Mouse (Mus musculus) olfactory bulb, adult 2 months (tissue): Measurements from ENCODE around the gene Gopc. TPM values are rescaled to one million over a fixed set of nuclear protein-coding genes. Genes with fewer than 3 reads are reported as not detected.
A peak's percentile ranks its signal among the peaks of the same experiment; 100 is the strongest.

Experiments
- H3K27ac ChIP-seq: fragments of 200-500 bp; 2 replicates; pipeline ENCODE4 v1.5.1; 2012; ENCODE audit warnings: low read depth, low read length; ENCODE audit not compliant: insufficient read depth
- H3K4me1 ChIP-seq: fragments of 200-500 bp; 2 replicates; pipeline ENCODE4 v1.6.1; 2012; ENCODE audit warnings: low read length; ENCODE audit not compliant: control insufficient read depth, insufficient read depth
- H3K4me3 ChIP-seq: fragments of 200-500 bp; 2 replicates; pipeline ENCODE4 v1.5.1; 2012; ENCODE audit warnings: mild to moderate bottlenecking, low read depth, low read length, moderate library complexity; ENCODE audit not compliant: insufficient read depth
- CTCF ChIP-seq: fragments of 200-500 bp; IDR thresholded peaks from 2 replicates; pipeline ENCODE4 v1.5.1; 2012; ENCODE audit warnings: low read depth, mild to moderate bottlenecking, low read length, moderate library complexity; ENCODE audit not compliant: insufficient read depth
- POLR2A ChIP-seq: fragments of 200-500 bp; IDR thresholded peaks from 2 replicates; pipeline ENCODE4 v1.6.1; 2012; ENCODE audit warnings: mild to moderate bottlenecking, low read depth, low read length, moderate library complexity; ENCODE audit not compliant: insufficient read depth
- WGBS: fragments of 180-500 bp; shearing (Covaris S2); methylation state at CpG from one replicate; pipeline ENCODE4 v1.1.7; 2018; 5-methylcytosine and 5-hydroxymethylcytosine counted together
- polyA plus RNA-seq: library from polyadenylated mRNA; stranded (reverse); fragments of >200 nt; gene quantifications from 2 replicates; pipeline ENCODE4 v1.2.4, GENCODE M21; 2012; ENCODE audit warnings: low replicate concordance; ENCODE audit not compliant: missing spikeins, insufficient read depth, insufficient read length

Gene Gopc
- not detected in 2 replicates for polyA plus RNA-seq

DNA sequence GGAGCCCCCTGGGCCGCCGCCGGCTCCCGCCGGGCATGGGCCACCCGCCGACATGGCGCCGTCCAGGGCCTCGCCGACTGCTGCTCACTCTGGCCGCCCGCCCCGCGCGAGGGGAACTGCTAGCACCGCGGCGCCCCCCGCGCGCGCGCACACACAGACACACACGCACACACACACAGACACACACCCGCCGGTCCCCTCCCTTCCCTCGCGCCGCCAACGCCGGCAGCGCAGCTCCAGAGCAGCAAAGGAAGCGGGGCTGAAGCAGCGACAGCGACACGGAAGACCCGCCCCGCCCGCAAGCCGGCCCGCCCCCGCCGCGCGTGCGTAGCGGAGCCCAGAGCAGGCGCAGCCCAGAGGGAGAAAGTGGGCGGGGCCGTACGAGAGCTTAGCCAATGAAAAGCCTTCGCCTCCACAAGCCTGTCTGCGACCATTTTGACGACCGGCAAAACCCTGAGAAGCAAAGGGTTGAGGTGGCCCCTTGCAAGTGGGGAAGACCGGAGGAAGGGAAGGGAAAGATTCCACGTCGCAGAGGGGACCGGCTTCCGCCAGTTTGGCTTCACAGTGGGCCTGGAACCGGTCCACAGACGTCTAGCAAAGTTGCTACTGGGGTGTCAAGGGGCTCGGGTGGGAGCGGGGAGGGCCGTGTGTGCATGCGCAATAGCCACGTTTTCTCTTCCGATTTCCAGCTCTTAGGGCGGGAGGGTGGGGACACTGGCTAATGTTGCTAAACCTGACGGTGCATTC is at the start of gene Gopc:
Gopc (minus strand) TSS at position 280 of the 747 bp plus-strand sequence.
- 0% methylated on average over 71 of the region's 71 CpGs for WGBS

DNA sequence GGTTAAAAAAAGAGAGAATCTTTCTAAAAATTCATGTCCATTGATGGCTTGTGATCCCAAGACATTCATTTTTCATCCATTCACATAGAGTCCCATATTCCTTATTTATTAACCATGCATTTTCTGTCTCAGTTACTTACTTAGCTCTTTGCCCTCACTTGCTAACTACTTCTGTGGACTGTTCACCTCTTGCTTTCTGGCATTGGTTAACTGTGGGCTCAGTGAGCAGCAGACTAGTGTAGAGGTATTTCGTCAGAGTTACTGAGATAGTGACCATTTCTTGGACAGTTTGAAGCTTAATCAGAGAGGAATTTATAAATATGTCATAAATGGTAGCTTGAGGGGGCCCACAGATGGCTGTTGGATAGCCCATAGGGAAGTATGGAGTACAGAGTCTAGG is 49.0 kb upstream of the Gopc start:
- H3K4me1 ChIP-seq: peaks cover 2% of the 10 kb centered on the region
- WGBS: 88% methylated on average over 1 of the region's 1 CpGs
- no peak overlapping the region for H3K4me3 ChIP-seq
- no peak overlapping the region for H3K27ac ChIP-seq
- no peak for TF ChIP-seq CTCF
- no peak for TF ChIP-seq POLR2A

More for the DNA sequence above, at the start of gene Gopc:
- Histone ChIP-seq H3K27ac (peak within 1 kb of the TSS; percentile 76), H3K4me1 (no peaks in the 10 kb centered on the region), H3K4me3 (peak within 1 kb of the TSS; percentile 76)
- TF ChIP-seq POLR2A: peak; percentile 60; the same call in 1 of the 2 replicates
- no peak for TF ChIP-seq CTCF

DNA sequence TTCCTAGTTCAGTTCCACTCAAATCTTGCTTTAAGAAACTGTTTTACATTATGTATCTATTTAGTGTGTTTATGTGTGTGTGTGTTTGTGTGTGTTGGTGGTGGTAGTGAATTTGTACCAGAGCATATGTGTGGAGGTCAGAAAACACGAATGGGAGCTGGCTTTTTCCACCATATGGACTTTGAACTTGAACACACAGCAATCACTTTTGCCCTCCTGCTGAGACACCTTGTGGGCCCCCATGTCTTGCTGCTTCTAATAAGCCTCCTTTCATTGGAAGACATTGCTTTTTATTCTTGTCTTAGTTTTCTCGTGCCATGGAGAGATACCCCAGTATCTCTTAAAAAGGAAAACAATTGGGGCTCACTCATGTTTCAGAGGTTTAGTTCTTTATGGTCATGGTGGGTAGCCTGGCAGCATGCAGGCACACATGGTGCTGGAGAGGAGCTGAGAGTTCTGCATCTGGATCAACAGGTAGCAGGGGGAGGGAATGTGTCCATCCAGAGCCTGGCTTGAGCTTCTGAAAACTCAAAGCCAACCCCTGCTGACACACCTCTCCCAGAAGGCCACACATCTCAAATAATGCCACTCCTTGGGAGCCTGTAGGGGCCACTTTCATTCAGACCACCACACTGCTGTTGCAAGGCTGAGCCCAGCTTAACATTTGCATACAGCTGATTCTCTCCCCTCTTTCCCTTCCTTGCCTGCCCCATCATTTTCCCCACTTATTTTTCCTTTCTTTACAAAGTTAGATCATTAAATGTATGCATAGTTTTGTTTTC is 45.9 kb upstream of the Gopc start:
- WGBS: 40% methylated on average over 2 of the region's 2 CpGs
- H3K27ac ChIP-seq: no peak overlapping the region
- H3K4me3 ChIP-seq: no peak overlapping the region
- peaks cover 5% of the 10 kb centered on the region for H3K4me1 ChIP-seq
- TF ChIP-seq POLR2A: no peak
- TF ChIP-seq CTCF: no peak

DNA sequence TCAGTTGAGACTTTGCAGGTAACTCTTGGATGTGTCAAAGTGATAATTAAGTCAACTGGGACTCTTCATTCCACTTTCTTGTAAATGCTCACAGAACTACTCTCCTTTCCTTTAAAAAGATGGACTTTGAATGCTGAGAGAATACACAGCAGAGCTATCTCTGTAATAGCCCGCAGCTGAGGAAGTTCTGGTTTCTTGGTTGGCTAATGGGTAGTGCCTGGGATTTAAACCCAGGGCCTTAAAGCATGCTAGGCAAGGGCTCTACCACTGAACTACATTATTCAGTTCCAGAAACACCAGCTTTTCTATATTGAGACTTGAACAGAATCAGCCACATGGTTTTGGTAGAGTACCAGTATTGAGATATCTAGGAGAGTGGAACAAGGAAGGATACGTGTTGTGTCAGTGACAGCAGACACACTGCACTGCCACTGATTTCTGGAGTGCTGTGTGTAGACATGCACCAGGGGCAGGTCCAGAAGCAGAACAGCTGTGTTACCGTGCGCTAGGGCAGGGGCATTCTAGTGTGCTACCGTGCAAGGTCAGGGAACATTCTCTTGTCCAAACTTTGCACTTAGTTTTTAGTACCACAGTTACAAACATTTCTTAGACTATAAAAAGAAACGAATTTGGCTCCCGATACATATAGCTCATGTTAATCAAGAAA is 44.5 kb upstream of the Gopc start:
- TF ChIP-seq POLR2A (no peak), CTCF (no peak)
- H3K27ac ChIP-seq: no peak overlapping the region
- H3K4me3 ChIP-seq: no peak overlapping the region
- H3K4me1 ChIP-seq: peaks cover 7% of the 10 kb centered on the region
- 68% methylated on average over 7 of the region's 7 CpGs for WGBS

DNA sequence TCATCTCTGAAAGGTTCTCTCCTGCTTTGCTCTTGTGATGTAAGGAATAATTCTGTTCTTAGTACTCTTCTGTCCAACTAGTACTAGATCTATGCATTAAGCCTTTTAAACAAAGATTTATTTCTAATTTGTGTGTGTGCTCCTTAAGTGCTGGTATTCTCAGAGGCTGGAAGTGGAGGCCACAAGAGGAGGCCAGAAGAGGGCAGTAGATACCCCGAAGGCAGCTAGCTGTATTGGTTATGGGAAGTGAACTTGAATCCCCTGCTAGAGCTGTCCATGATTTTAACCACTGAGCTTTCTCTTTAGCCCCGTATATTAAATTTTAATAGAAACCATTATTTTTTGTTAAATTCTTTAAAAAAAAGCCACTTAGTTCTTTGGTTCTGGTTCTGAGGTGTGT is 41.2 kb upstream of the Gopc start:
- no peak for TF ChIP-seq CTCF
- TF ChIP-seq POLR2A: no peak
- 80% methylated on average over 2 of the region's 2 CpGs for WGBS
- Histone ChIP-seq H3K4me3 (no peak overlapping the region), H3K27ac (no peak overlapping the region), H3K4me1 (peaks cover 7% of the 10 kb centered on the region)

DNA sequence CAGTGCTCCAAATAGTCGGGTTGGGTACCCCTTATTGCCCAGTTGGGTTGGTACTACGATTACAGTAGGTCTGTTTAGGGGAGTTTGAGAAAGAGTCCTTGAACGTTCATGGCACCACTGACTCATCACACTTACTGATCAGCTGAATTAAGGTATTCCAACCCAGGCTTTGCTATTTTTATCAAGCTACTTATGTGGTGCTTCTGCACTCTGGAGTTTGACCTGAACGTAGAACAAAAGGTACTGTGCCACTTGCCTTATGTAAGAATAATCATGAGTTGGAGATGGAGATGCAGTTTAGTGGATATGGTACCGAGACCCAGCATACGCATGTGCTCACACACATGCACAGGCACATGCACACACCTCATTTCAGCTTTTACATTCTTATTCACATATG is 39.8 kb upstream of the Gopc start:
- H3K4me3 ChIP-seq: no peak overlapping the region
- no peak for TF ChIP-seq CTCF
- TF ChIP-seq POLR2A: no peak
- H3K4me1 ChIP-seq: peaks cover 7% of the 10 kb centered on the region
- WGBS: 53% methylated on average over 6 of the region's 6 CpGs
- no peak overlapping the region for H3K27ac ChIP-seq

DNA sequence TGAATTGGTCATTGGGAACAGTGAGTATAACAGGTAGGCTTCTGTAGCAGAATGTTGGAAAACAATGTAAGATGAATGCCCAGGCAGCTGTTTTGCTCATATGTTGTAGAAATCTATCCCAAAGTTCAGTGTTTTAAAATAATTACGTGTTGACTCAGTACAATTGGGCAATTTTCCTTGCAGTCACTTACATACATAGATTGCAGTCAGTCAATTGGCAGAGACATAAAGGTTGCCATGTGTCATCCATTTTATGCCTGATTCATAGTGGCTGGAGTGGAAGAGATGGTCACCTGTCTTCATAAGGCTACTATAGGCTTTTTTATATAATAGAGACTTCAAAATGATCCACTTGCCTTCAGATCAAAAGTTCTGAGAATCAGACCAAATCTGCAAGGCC is 38.6 kb upstream of the Gopc start:
- 89% methylated on average over 1 of the region's 1 CpGs for WGBS

DNA sequence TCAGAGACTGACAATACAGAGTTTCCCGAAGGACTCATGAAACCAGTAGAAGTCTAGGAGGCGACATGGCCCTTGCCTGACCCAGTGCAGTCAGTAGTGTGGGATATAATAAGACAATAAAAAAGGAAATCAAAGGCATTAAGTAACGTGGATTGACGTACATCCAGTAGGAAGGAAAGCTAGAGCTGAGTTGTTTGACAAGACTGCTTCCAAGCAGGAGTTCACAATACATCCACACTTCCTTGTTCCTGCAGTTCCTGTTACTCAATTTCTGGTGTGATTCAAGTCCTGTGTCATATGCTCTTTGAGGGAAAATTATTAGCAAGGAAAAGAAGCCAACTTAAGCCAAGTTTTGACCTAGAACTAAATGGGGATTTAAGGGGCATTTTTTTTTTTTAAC is 37.5 kb upstream of the Gopc start:
- Histone ChIP-seq H3K27ac (no peak overlapping the region), H3K4me1 (peaks cover 5% of the 10 kb centered on the region), H3K4me3 (no peak overlapping the region)
- 62% methylated on average over 4 of the region's 4 CpGs for WGBS
- no peak for TF ChIP-seq CTCF
- TF ChIP-seq POLR2A: no peak

More for the DNA sequence above, 38.6 kb upstream of the Gopc start:
- no peak overlapping the region for H3K4me3 ChIP-seq
- TF ChIP-seq CTCF (no peak), POLR2A (no peak)
- peaks cover 5% of the 10 kb centered on the region for H3K4me1 ChIP-seq
- H3K27ac ChIP-seq: no peak overlapping the region
